Mouse (Mus musculus): ENCODE measurements around the gene Mmp25. TPM values are rescaled to one million over a fixed set of nuclear protein-coding genes. Genes with fewer than 3 reads are reported as not detected.

The Mmp25 gene
- total and polyA plus RNA-seq, 2 experiments: under 0.01 to 0.10 TPM

- H3K79me2 ChIP-seq (ENCODE audit: control insufficient read depth, insufficient read depth, low read length): no peaks in the 10 kb centered on the region
- 11% methylated on average over 13 of the region's 13 CpGs for WGBS
These were observed 52.2 kb downstream of the Mmp25 start for GRCm38 (mm10) chr17:23592926-23593300.

GRCm38 (mm10) chr17:23592208-23592925 is 52.7 kb downstream of the Mmp25 start:
- Histone ChIP-seq H3K27me3 (ENCODE audit: control insufficient read depth, insufficient read depth, low read length) (no peaks in the 10 kb centered on the region), H3K4me3 (ENCODE audit: insufficient read depth, low read depth, low read length) (peak overlapping the region; percentile 22), H3K9ac (ENCODE audit: low read depth, low read length) (no peak overlapping the region; the same call in 1 of the 2 replicates), H3K27ac (replicated peaks; ENCODE audit: insufficient read depth, low read depth, low read length) (no peak overlapping the region), H3K36me3 (ENCODE audit: control insufficient read depth, insufficient read depth, low read length) (no peaks in the 10 kb centered on the region), H3K4me1 (ENCODE audit: control insufficient read depth, insufficient read depth, low read length) (peaks cover 4% of the 10 kb centered on the region), H3K79me2 (ENCODE audit: control insufficient read depth, insufficient read depth, low read length) (no peaks in the 10 kb centered on the region)
- 0 out of 2 replicates have a peak, but pooled peaks have one; percentile 23 for TF ChIP-seq POLR2A (IDR thresholded peaks at IDR 0.05; ENCODE audit: extremely low read depth, insufficient read depth, low read length)
- TF ChIP-seq CTCF (IDR thresholded peaks at IDR 0.05; ENCODE audit: low read depth, low read length): no peak
- 8% methylated on average over 34 of the region's 34 CpGs for WGBS
- DNase-seq (ENCODE audit: extremely low read depth, low read depth, low spot score): peak; percentile 82

More at GRCm38 (mm10) chr17:23592926-23593300, 52.2 kb downstream of the Mmp25 start:
- TF ChIP-seq CTCF (IDR thresholded peaks at IDR 0.05; ENCODE audit: low read depth, low read length) (no peak), POLR2A (IDR thresholded peaks at IDR 0.05; ENCODE audit: extremely low read depth, insufficient read depth, low read length) (no peak)
- Histone ChIP-seq H3K9ac (ENCODE audit: low read depth, low read length) (peak overlapping the region; percentile 41; the same call in 1 of the 2 replicates), H3K4me1 (ENCODE audit: control insufficient read depth, insufficient read depth, low read length) (peaks cover 4% of the 10 kb centered on the region), H3K27me3 (ENCODE audit: control insufficient read depth, insufficient read depth, low read length) (no peaks in the 10 kb centered on the region), H3K27ac (replicated peaks; ENCODE audit: insufficient read depth, low read depth, low read length) (no peak overlapping the region), H3K4me3 (ENCODE audit: insufficient read depth, low read depth, low read length) (peak overlapping the region; percentile 22), H3K36me3 (ENCODE audit: control insufficient read depth, insufficient read depth, low read length) (no peaks in the 10 kb centered on the region)
- no peak for DNase-seq (ENCODE audit: extremely low read depth, low read depth, low spot score)

GRCm38 (mm10) chr17:23587253-23587652 is 57.8 kb downstream of the Mmp25 start:
- peaks cover 1% of the 10 kb centered on the region for H3K4me1 ChIP-seq (ENCODE audit: control insufficient read depth, insufficient read depth, low read length)
- H3K27ac ChIP-seq (replicated peaks; ENCODE audit: insufficient read depth, low read depth, low read length): no peak overlapping the region
- WGBS: 73% methylated on average over 2 of the region's 2 CpGs
- no peak overlapping the region for H3K9ac ChIP-seq (ENCODE audit: low read depth, low read length)
- no peaks in the 10 kb centered on the region for H3K36me3 ChIP-seq (ENCODE audit: control insufficient read depth, insufficient read depth, low read length)
- H3K79me2 ChIP-seq (ENCODE audit: control insufficient read depth, insufficient read depth, low read length): no peaks in the 10 kb centered on the region
- H3K27me3 ChIP-seq (ENCODE audit: control insufficient read depth, insufficient read depth, low read length): no peaks in the 10 kb centered on the region
- no peak for DNase-seq (ENCODE audit: extremely low read depth, low read depth, low spot score)
- no peak overlapping the region for H3K4me3 ChIP-seq (ENCODE audit: insufficient read depth, low read depth, low read length)
- TF ChIP-seq CTCF (IDR thresholded peaks at IDR 0.05; ENCODE audit: low read depth, low read length) (no peak), POLR2A (IDR thresholded peaks at IDR 0.05; ENCODE audit: extremely low read depth, insufficient read depth, low read length) (no peak)

GRCm38 (mm10) chr17:23585721-23586491 is 59.2 kb downstream of the Mmp25 start:
- H3K9ac ChIP-seq (ENCODE audit: low read depth, low read length): peak overlapping the region; percentile 42
- peak overlapping the region; percentile 56 for H3K4me3 ChIP-seq (ENCODE audit: insufficient read depth, low read depth, low read length)
- no peak for TF ChIP-seq CTCF (IDR thresholded peaks at IDR 0.05; ENCODE audit: low read depth, low read length)
- TF ChIP-seq POLR2A (IDR thresholded peaks at IDR 0.05; ENCODE audit: extremely low read depth, insufficient read depth, low read length): no peak
- WGBS: 2% methylated on average over 22 of the region's 22 CpGs
- DNase-seq (ENCODE audit: extremely low read depth, low read depth, low spot score): no peak
- H3K79me2 ChIP-seq (ENCODE audit: control insufficient read depth, insufficient read depth, low read length): no peaks in the 10 kb centered on the region
- no peaks in the 10 kb centered on the region for H3K27me3 ChIP-seq (ENCODE audit: control insufficient read depth, insufficient read depth, low read length)
- no peaks in the 10 kb centered on the region for H3K36me3 ChIP-seq (ENCODE audit: control insufficient read depth, insufficient read depth, low read length)
- no peaks in the 10 kb centered on the region for H3K4me1 ChIP-seq (ENCODE audit: control insufficient read depth, insufficient read depth, low read length)
- no peak overlapping the region for H3K27ac ChIP-seq (replicated peaks; ENCODE audit: insufficient read depth, low read depth, low read length)

GRCm38 (mm10) chr17:23584786-23585185 is 60.3 kb downstream of the Mmp25 start:
- Histone ChIP-seq H3K36me3 (ENCODE audit: control insufficient read depth, insufficient read depth, low read length) (no peaks in the 10 kb centered on the region), H3K27ac (replicated peaks; ENCODE audit: insufficient read depth, low read depth, low read length) (no peak overlapping the region), H3K9ac (ENCODE audit: low read depth, low read length) (no peak overlapping the region), H3K27me3 (ENCODE audit: control insufficient read depth, insufficient read depth, low read length) (no peaks in the 10 kb centered on the region), H3K4me1 (ENCODE audit: control insufficient read depth, insufficient read depth, low read length) (no peaks in the 10 kb centered on the region), H3K79me2 (ENCODE audit: control insufficient read depth, insufficient read depth, low read length) (no peaks in the 10 kb centered on the region), H3K4me3 (ENCODE audit: insufficient read depth, low read depth, low read length) (no peak overlapping the region)
- TF ChIP-seq CTCF (IDR thresholded peaks at IDR 0.05; ENCODE audit: low read depth, low read length) (no peak), POLR2A (IDR thresholded peaks at IDR 0.05; ENCODE audit: extremely low read depth, insufficient read depth, low read length) (no peak)
- DNase-seq (ENCODE audit: extremely low read depth, low read depth, low spot score): no peak
- 89% methylated on average over 8 of the region's 8 CpGs for WGBS

Other genes starting within 250 kb of the Mmp25 start
- gene Vmn2r117, start 165.6 kb downstream of the Mmp25 start, total RNA-seq (2014; rRNA removed): not detected in 2 replicates
- not detected in 2 replicates for gene Vmn2r117, start 165.6 kb downstream of the Mmp25 start, polyA plus RNA-seq (2012; rRNA removed)
- gene Zfp213, start 81.0 kb downstream of the Mmp25 start, total RNA-seq (2014; rRNA removed): 4.5 and 4.8 TPM in 2 replicates
- 7.6 and 10.7 TPM in 2 replicates for gene Zfp213, start 81.0 kb downstream of the Mmp25 start, polyA plus RNA-seq (2012; rRNA removed)
- gene Zfp13, start 45.8 kb downstream of the Mmp25 start, total RNA-seq (2014; rRNA removed): 1.3 and 2.0 TPM in 2 replicates
- gene Zfp13, start 45.8 kb downstream of the Mmp25 start, polyA plus RNA-seq (2012; rRNA removed): 2.2 and 3.2 TPM in 2 replicates
- gene Zscan10, start 44.4 kb downstream of the Mmp25 start, total RNA-seq (2014; rRNA removed): not detected in 2 replicates
- not detected in 2 replicates for gene Zscan10, start 44.4 kb downstream of the Mmp25 start, polyA plus RNA-seq (2012; rRNA removed)
- 0.09 TPM in 1 of 2 replicates, not detected in the other for gene Bicdl2, start 15.2 kb upstream of the Mmp25 start, total RNA-seq (2014; rRNA removed)
- gene Bicdl2, start 15.2 kb upstream of the Mmp25 start, polyA plus RNA-seq (2012; rRNA removed): 0.05 TPM in 1 of 2 replicates, not detected in the other
- gene Hcfc1r1, start 28.3 kb upstream of the Mmp25 start, total RNA-seq (2014; rRNA removed): 9.3 and 11.5 TPM in 2 replicates
- 142 and 189 TPM in 2 replicates for gene Hcfc1r1, start 28.3 kb upstream of the Mmp25 start, polyA plus RNA-seq (2012; rRNA removed)
- 6.0 and 6.8 TPM in 2 replicates for gene Thoc6, start 28.6 kb upstream of the Mmp25 start, total RNA-seq (2014; rRNA removed)
- 10.2 and 10.3 TPM in 2 replicates for gene Thoc6, start 28.6 kb upstream of the Mmp25 start, polyA plus RNA-seq (2012; rRNA removed)
- gene Tnfrsf12a, start 32.2 kb upstream of the Mmp25 start, total RNA-seq (2014; rRNA removed): 4.0 TPM in 2 replicates
- gene Tnfrsf12a, start 32.2 kb upstream of the Mmp25 start, polyA plus RNA-seq (2012; rRNA removed): 6.0 and 7.1 TPM in 2 replicates
- gene Cldn6, start 34.0 kb upstream of the Mmp25 start, total RNA-seq (2014; rRNA removed): not detected in 2 replicates
- gene Cldn6, start 34.0 kb upstream of the Mmp25 start, polyA plus RNA-seq (2012; rRNA removed): 0.46 and 0.54 TPM in 2 replicates
- gene Cldn9, start 38.7 kb upstream of the Mmp25 start, total RNA-seq (2014; rRNA removed): not detected in 2 replicates
- not detected in 2 replicates for gene Cldn9, start 38.7 kb upstream of the Mmp25 start, polyA plus RNA-seq (2012; rRNA removed)
- gene 1520401A03Rik, start 77.5 kb upstream of the Mmp25 start, total RNA-seq (2014; rRNA removed): under 0.01 TPM in 1 of 2 replicates, not detected in the other
- gene 1520401A03Rik, start 77.5 kb upstream of the Mmp25 start, polyA plus RNA-seq (2012; rRNA removed): not detected in 2 replicates
- 0.18 and 1.0 TPM in 2 replicates for gene Pkmyt1, start 81.1 kb upstream of the Mmp25 start, total RNA-seq (2014; rRNA removed)
- 1.6 and 2.6 TPM in 2 replicates for gene Pkmyt1, start 81.1 kb upstream of the Mmp25 start, polyA plus RNA-seq (2012; rRNA removed)
- gene Paqr4, start 95.6 kb upstream of the Mmp25 start, total RNA-seq (2014; rRNA removed): 1.3 and 1.6 TPM in 2 replicates
- gene Paqr4, start 95.6 kb upstream of the Mmp25 start, polyA plus RNA-seq (2012; rRNA removed): 3.1 and 3.7 TPM in 2 replicates
- not detected in 2 replicates for gene Kremen2, start 100.6 kb upstream of the Mmp25 start, total RNA-seq (2014; rRNA removed)
- 0.06 TPM in 1 of 2 replicates, not detected in the other for gene Kremen2, start 100.6 kb upstream of the Mmp25 start, polyA plus RNA-seq (2012; rRNA removed)
- gene Flywch1, start 126.3 kb upstream of the Mmp25 start, total RNA-seq (2014; rRNA removed): 11.1 and 12.6 TPM in 2 replicates
- gene Flywch1, start 126.3 kb upstream of the Mmp25 start, polyA plus RNA-seq (2012; rRNA removed): 13.8 and 14.2 TPM in 2 replicates
- 1.5 and 1.8 TPM in 2 replicates for gene Flywch2, start 140.8 kb upstream of the Mmp25 start, total RNA-seq (2014; rRNA removed)
- gene Flywch2, start 140.8 kb upstream of the Mmp25 start, polyA plus RNA-seq (2012; rRNA removed): 1.5 and 2.6 TPM in 2 replicates
- gene Srrm2, start 145.3 kb upstream of the Mmp25 start, total RNA-seq (2014; rRNA removed): 33.0 and 46.5 TPM in 2 replicates
- 177 and 316 TPM in 2 replicates for gene Srrm2, start 145.3 kb upstream of the Mmp25 start, polyA plus RNA-seq (2012; rRNA removed)
- gene Elob, start 183.9 kb upstream of the Mmp25 start, total RNA-seq (2014; rRNA removed): 153 and 187 TPM in 2 replicates
- gene Elob, start 183.9 kb upstream of the Mmp25 start, polyA plus RNA-seq (2012; rRNA removed): 276 and 336 TPM in 2 replicates
- gene Prss33, start 190.8 kb upstream of the Mmp25 start, total RNA-seq (2014; rRNA removed): not detected in 2 replicates
- gene Prss33, start 190.8 kb upstream of the Mmp25 start, polyA plus RNA-seq (2012; rRNA removed): not detected in 2 replicates
- gene Prss32, start 198.6 kb upstream of the Mmp25 start, total RNA-seq (2014; rRNA removed): not detected in 2 replicates
- 0.24 and 0.45 TPM in 2 replicates for gene Prss32, start 198.6 kb upstream of the Mmp25 start, polyA plus RNA-seq (2012; rRNA removed)
- 0.13 TPM in 1 of 2 replicates, not detected in the other for gene Prss41, start 198.9 kb upstream of the Mmp25 start, total RNA-seq (2014; rRNA removed)
- 0.05 and 0.16 TPM in 2 replicates for gene Prss41, start 198.9 kb upstream of the Mmp25 start, polyA plus RNA-seq (2012; rRNA removed)
- not detected in 2 replicates for gene Prss21, start 222.8 kb upstream of the Mmp25 start, total RNA-seq (2014; rRNA removed)
- not detected in 2 replicates for gene Prss21, start 222.8 kb upstream of the Mmp25 start, polyA plus RNA-seq (2012; rRNA removed)
- not detected in 2 replicates for gene Dcpp1, start 235.6 kb upstream of the Mmp25 start, total RNA-seq (2014; rRNA removed)
- gene Dcpp1, start 235.6 kb upstream of the Mmp25 start, polyA plus RNA-seq (2012; rRNA removed): not detected in 2 replicates
- gene Dcpp2, start 235.6 kb upstream of the Mmp25 start, total RNA-seq (2014; rRNA removed): not detected in 2 replicates
- gene Dcpp2, start 235.6 kb upstream of the Mmp25 start, polyA plus RNA-seq (2012; rRNA removed): not detected in 2 replicates